Comparison of ENCODE assay signal across 25 mouse cellular contexts in the genomic region with DNA sequence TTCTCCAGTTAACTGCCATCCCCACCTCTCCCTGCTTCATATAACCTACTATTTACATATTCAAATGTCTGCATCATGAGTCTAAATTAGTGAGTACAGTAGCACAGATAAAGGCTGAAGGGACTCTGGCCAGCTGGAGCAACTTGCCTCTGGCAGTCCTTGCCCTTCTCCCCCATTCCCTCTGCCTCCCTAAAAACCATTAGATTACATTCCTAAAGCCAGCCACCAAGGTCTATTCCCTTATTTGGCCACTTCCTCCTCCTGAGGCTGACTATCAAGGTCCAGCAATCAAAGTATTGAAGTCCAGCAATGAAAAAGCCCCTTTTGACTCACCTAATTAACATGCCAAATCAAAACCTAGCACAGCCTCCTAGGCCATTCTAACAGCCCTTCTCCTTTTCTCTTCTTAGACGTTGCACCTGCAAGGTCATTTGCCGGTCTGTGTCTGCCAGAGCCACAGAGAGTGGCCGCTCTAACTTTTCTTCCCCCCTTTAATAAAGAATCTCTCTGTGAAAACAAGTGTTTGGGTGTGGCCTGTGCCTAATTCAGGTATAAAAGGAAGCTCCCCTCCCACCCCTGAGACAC.
A peak's percentile ranks its signal among the peaks of the same experiment; 100 is the strongest.
DNase-seq lines count a peak whose midpoint lies in the region; ATAC-seq and TF ChIP-seq lines count a peak whose summit lies in the region.
"Had no signal": no experiment of that assay in that cellular context is flagged by ENCODE, and none has a peak within 500 bp of the region (broad histone marks: within the 10 kb centered on the region; RNA-seq: fewer than 3 reads in every experiment).

No protein-coding gene starts in this region.

- H3K9me3 ChIP-seq in forebrain, embryonic 11.5 days (ENCODE audit: control insufficient read depth, low read length) = no peaks in the 10 kb centered on the region
- H3K9me3 ChIP-seq: heart, embryonic 15.5 days; hindbrain, embryonic 13.5 days; limb, embryonic 15.5 days; liver, embryonic 15.5 days; lung, embryonic 15.5 days; stomach, embryonic 15.5 days had no signal

- no peaks in the 10 kb centered on the region for H3K4me1 ChIP-seq in kidney, adult 2 months (ENCODE audit: control insufficient read depth, insufficient read depth, low read length)
- H3K4me1 ChIP-seq in testis, adult 2 months (ENCODE audit: control insufficient read depth, insufficient read depth, low read length) = peaks cover 12% of the 10 kb centered on the region
- H3K4me1 ChIP-seq in forebrain, embryonic 11.5 days (replicated peaks; ENCODE audit: control insufficient read depth, insufficient read depth, low read length) = no peaks in the 10 kb centered on the region
- H3K4me1 ChIP-seq: heart, embryonic 15.5 days; hindbrain, embryonic 13.5 days; limb, embryonic 15.5 days; liver, embryonic 15.5 days; lung, embryonic 15.5 days; megakaryocyte, embryonic 14.5 days; midbrain, embryonic 13.5 days; stomach, embryonic 15.5 days had no signal

- TF ChIP-seq POLR2A in kidney, adult 2 months (IDR thresholded peaks at IDR 0.05; ENCODE audit: low read depth, low read length) = no peak
- TF ChIP-seq POLR2A in testis, adult 2 months (IDR thresholded peaks at IDR 0.05; ENCODE audit: control insufficient read depth, low read depth, low read length) = no peak

- H3K4me3 ChIP-seq in kidney, adult 2 months (ENCODE audit: insufficient read depth, low read depth, low read length) = no peak overlapping the region
- no peak overlapping the region for H3K4me3 ChIP-seq in testis, adult 2 months (ENCODE audit: control insufficient read depth, low read depth, low read length)
- H3K4me3 ChIP-seq in forebrain, embryonic 11.5 days (ENCODE audit: low read depth, low read length) = no peak overlapping the region
- H3K4me3 ChIP-seq: heart, embryonic 15.5 days; hindbrain, embryonic 13.5 days; layer of hippocampus, adult 2 months; limb, embryonic 15.5 days; liver, embryonic 15.5 days; lung, embryonic 15.5 days; megakaryocyte, embryonic 14.5 days; midbrain, embryonic 13.5 days; stomach, embryonic 15.5 days had no signal

- no peaks in the 10 kb centered on the region for H3K27me3 ChIP-seq in kidney, adult 2 months (replicated peaks; ENCODE audit: control insufficient read depth, insufficient read depth, low read length)
- no peaks in the 10 kb centered on the region for H3K27me3 ChIP-seq in testis, adult 2 months (ENCODE audit: control insufficient read depth, insufficient read depth, low read length)
- H3K27me3 ChIP-seq in forebrain, embryonic 11.5 days (ENCODE audit: control insufficient read depth, insufficient read depth, low read length) = no peaks in the 10 kb centered on the region
- H3K27me3 ChIP-seq: heart, embryonic 15.5 days; hindbrain, embryonic 13.5 days; limb, embryonic 15.5 days; liver, embryonic 15.5 days; lung, embryonic 15.5 days; megakaryocyte, embryonic 14.5 days; midbrain, embryonic 13.5 days; stomach, embryonic 15.5 days had no signal

- intact Hi-C loops in left cerebral cortex, postnatal 4 days (cut with DNase I) = no loop called here

- 41% methylated on average over 3 of the region's 3 CpGs for WGBS in kidney, adult 2 months
- 78% methylated on average over 3 of the region's 3 CpGs for WGBS in forebrain, embryonic 11.5 days

- H3K27ac ChIP-seq in kidney, adult 2 months (ENCODE audit: insufficient read depth, low read depth, low read length) = no peak overlapping the region
- peak overlapping the region; percentile 50 for H3K27ac ChIP-seq in testis, adult 2 months (ENCODE audit: control insufficient read depth, insufficient read depth, low read depth, low read length)
- H3K27ac ChIP-seq in forebrain, embryonic 11.5 days (ENCODE audit: low read depth, low read length) = no peak overlapping the region
- H3K27ac ChIP-seq: heart, embryonic 15.5 days; hindbrain, embryonic 13.5 days; layer of hippocampus, adult 2 months; limb, embryonic 15.5 days; liver, embryonic 15.5 days; lung, embryonic 15.5 days; midbrain, embryonic 13.5 days; stomach, embryonic 15.5 days had no signal

- peak; percentile 33 for DNase-seq in kidney, adult 2 months
- no peak for DNase-seq in kidney, postnatal 25 days
- no peak for DNase-seq in testis, postnatal 10 days (ENCODE audit: low spot score)
- DNase-seq in ZHBTc4 (ENCODE audit: low read depth, low spot score) = peak; percentile 81
- DNase-seq in testis, postnatal 14 days (ENCODE audit: low spot score) = peak; percentile 45
- no peak for DNase-seq in left cerebral cortex, postnatal 4 days
- DNase-seq in forebrain, embryonic 11.5 days (ENCODE audit: low spot score) = no peak
- DNase-seq: B cell, adult 2 months; cerebellum, adult 9-10 months; heart, postnatal 36 days; layer of hippocampus, postnatal 36 days; lung, postnatal 36 days; right cerebral cortex, postnatal 4 days had no signal

- no peak for TF ChIP-seq CTCF in kidney, adult 2 months (conservative IDR thresholded peaks at IDR 0.05; ENCODE audit: insufficient read depth, insufficient read length, low read depth, low read length)
- no peak for TF ChIP-seq CTCF in testis, adult 2 months (IDR thresholded peaks at IDR 0.05; ENCODE audit: control insufficient read depth, insufficient read depth, insufficient replicate concordance, low read depth, low read length)

- H3K9ac ChIP-seq in forebrain, embryonic 11.5 days (ENCODE audit: low read length) = no peak overlapping the region
- H3K9ac ChIP-seq: heart, embryonic 15.5 days; hindbrain, embryonic 13.5 days; limb, embryonic 15.5 days; liver, embryonic 15.5 days; lung, embryonic 15.5 days; midbrain, embryonic 13.5 days; stomach, embryonic 15.5 days had no signal

- no peak for ATAC-seq in forebrain, embryonic 11.5 days (replicated peaks; ENCODE audit: low FRiP score)
- ATAC-seq: activated CD4-positive, CD25-positive, alpha-beta regulatory T cell, adult 4 months; forebrain, embryonic 14.5 days; midbrain, embryonic 13.5 days had no signal

- H3K4me2 ChIP-seq in forebrain, embryonic 11.5 days (ENCODE audit: low read depth, low read length, severe bottlenecking) = no peak overlapping the region
- H3K4me2 ChIP-seq: heart, embryonic 15.5 days; hindbrain, embryonic 13.5 days; limb, embryonic 15.5 days; liver, embryonic 15.5 days; lung, embryonic 15.5 days; midbrain, embryonic 13.5 days; stomach, embryonic 15.5 days had no signal

- no peaks in the 10 kb centered on the region for H3K36me3 ChIP-seq in kidney, adult 2 months (ENCODE audit: control insufficient read depth, insufficient read depth, low read length)
- no peaks in the 10 kb centered on the region for H3K36me3 ChIP-seq in testis, adult 2 months (ENCODE audit: control insufficient read depth, insufficient read depth, low read length)
- no peaks in the 10 kb centered on the region for H3K36me3 ChIP-seq in forebrain, embryonic 11.5 days (ENCODE audit: control insufficient read depth, insufficient read depth, low read length)
- H3K36me3 ChIP-seq: heart, embryonic 15.5 days; hindbrain, embryonic 13.5 days; limb, embryonic 15.5 days; liver, embryonic 15.5 days; lung, embryonic 15.5 days; midbrain, embryonic 13.5 days; stomach, embryonic 15.5 days had no signal

Comparison
In these comparisons a context has a peak if more than half of its experiments do, and no peak if none do; other contexts are left out.
1. DNase-seq: peak in kidney, adult 2 months (single experiment), ZHBTc4 (single experiment) and testis, postnatal 14 days (single experiment); none in kidney, postnatal 25 days (0 of 2), testis, postnatal 10 days (single experiment), left cerebral cortex, postnatal 4 days (single experiment) and forebrain, embryonic 11.5 days (single experiment).